Mouse (Mus musculus): ENCODE results near the gene Slc25a51. TPM values are rescaled to one million over a fixed set of nuclear protein-coding genes. Genes with fewer than 3 reads are reported as not detected.

The Slc25a51 gene
- polyA plus RNA-seq, 1 experiment from 2014 or later = 71.6 TPM

DNA sequence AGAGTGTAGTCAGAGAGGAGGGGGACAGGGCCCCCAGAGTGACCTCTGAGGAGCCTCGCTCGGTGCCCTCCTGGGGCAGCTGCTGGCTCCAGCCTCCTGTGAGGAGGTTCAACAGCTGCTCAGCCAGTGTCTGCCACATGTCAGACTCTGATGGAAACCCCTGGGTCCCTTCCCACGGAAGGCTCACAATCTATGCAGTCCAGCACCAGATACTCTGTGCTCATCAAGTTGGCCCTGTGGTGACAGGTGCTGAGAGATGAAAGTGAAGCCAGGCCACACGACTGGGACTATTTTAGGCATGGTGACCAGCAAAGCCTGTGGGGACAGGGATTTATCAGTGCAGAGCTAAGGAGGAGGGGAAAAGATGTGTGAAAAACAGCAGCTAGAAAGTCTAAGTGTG lies 36.2 kb upstream of the Slc25a51 start:
- H3K36me3 ChIP-seq (ENCODE audit: control insufficient read depth, insufficient read depth, low read length) = peaks cover 11% of the 10 kb centered on the region
- no peaks in the 10 kb centered on the region for H3K4me1 ChIP-seq (ENCODE audit: control insufficient read depth, insufficient read depth, low read length)
- no peaks in the 10 kb centered on the region for H3K9me3 ChIP-seq (ENCODE audit: control insufficient read depth, low read length)
- no peaks in the 10 kb centered on the region for H3K27me3 ChIP-seq (ENCODE audit: control insufficient read depth, insufficient read depth, low read length)
- no peak overlapping the region for H3K4me2 ChIP-seq (replicated peaks; ENCODE audit: low read depth, low read length)
- H3K4me3 ChIP-seq (ENCODE audit: low read length) = no peak overlapping the region
- 46% methylated on average over 4 of the region's 4 CpGs for WGBS
- H3K27ac ChIP-seq (ENCODE audit: low read depth, low read length) = no peak overlapping the region
- H3K9ac ChIP-seq (ENCODE audit: low read depth, low read length) = no peak overlapping the region
- no peak for ATAC-seq (ENCODE audit: low FRiP score, low TSS enrichment)

DNA sequence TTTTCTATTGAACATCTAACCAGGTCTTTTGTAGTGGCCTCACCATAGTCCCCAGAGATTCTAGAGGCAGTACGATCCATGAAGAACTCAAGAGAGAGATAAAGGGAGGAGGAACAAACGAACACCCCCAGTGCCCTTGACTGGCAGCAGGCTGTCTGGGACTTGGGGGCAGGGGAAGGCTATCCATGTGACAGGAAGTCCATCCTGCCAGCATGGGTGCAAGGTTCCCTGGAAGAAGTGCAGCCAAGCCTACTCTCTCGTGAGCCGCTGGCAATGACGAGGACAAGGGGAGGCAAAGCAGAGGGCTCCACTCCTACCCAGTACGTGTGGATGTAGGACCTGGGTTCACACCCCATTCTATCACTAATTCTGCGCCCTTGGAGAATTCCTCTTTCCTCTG lies 35.1 kb upstream of the Slc25a51 start:
- Histone ChIP-seq H3K4me1 (ENCODE audit: control insufficient read depth, insufficient read depth, low read length) (0 out of 2 replicates have a peak, but pooled peaks cover 6% of the 10 kb centered on the region), H3K27ac (ENCODE audit: low read depth, low read length) (no peak overlapping the region), H3K9ac (ENCODE audit: low read depth, low read length) (no peak overlapping the region), H3K27me3 (ENCODE audit: control insufficient read depth, insufficient read depth, low read length) (no peaks in the 10 kb centered on the region), H3K36me3 (ENCODE audit: control insufficient read depth, insufficient read depth, low read length) (peaks cover 11% of the 10 kb centered on the region), H3K9me3 (ENCODE audit: control insufficient read depth, low read length) (no peaks in the 10 kb centered on the region), H3K4me2 (replicated peaks; ENCODE audit: low read depth, low read length) (no peak overlapping the region), H3K4me3 (ENCODE audit: low read length) (no peak overlapping the region)
- ATAC-seq (ENCODE audit: low FRiP score, low TSS enrichment) = no peak
- 86% methylated on average over 7 of the region's 7 CpGs for WGBS

DNA sequence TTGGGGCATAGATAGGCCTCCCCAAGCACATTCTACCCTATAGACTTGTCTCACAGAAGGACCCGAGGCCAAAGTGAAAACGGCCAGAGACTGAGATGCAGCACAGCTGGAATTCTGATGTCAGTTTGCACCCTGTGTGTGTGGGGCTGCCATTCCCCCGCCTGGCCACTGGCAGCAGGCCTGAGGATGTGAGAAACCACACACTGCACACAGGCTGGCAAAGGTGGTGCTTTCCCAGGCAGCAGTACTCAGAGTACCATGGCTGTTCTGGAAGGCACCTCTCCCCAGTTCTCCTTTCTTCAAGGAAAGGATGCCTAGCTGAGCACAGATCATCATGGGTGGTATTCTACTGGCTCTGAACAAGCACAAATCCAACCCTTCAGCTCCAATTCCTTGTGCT lies 33.7 kb upstream of the Slc25a51 start:
- WGBS = 62% methylated on average over 3 of the region's 3 CpGs
- no peaks in the 10 kb centered on the region for H3K9me3 ChIP-seq (ENCODE audit: control insufficient read depth, low read length)
- no peaks in the 10 kb centered on the region for H3K27me3 ChIP-seq (ENCODE audit: control insufficient read depth, insufficient read depth, low read length)
- peaks cover 6% of the 10 kb centered on the region for H3K4me1 ChIP-seq (ENCODE audit: control insufficient read depth, insufficient read depth, low read length)
- H3K36me3 ChIP-seq (ENCODE audit: control insufficient read depth, insufficient read depth, low read length) = peaks cover 11% of the 10 kb centered on the region
- H3K9ac ChIP-seq (ENCODE audit: low read depth, low read length) = no peak overlapping the region
- no peak overlapping the region for H3K4me3 ChIP-seq (ENCODE audit: low read length)
- ATAC-seq (ENCODE audit: low FRiP score, low TSS enrichment) = no peak
- no peak overlapping the region for H3K27ac ChIP-seq (ENCODE audit: low read depth, low read length)
- H3K4me2 ChIP-seq (replicated peaks; ENCODE audit: low read depth, low read length) = no peak overlapping the region

DNA sequence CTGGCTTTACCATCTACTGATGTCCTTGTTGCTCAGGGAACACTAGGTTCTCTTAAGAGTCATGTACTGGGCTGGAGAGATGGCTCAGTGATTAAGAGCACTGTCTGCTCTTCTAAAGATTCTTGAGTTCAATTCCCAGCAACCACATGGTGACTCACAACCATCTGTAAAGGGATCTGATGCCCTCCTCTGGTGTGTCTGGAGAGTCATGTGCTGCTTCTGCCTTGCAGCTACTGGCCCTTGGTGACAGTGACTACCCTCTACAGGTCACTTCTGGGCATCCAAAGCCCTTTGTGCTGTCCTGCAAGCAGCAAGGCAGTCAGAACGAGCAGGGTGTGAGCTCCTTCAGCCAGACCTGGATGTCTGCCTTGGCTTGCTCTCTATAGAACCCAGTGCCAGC lies 33.2 kb upstream of the Slc25a51 start:
- H3K4me2 ChIP-seq (replicated peaks; ENCODE audit: low read depth, low read length) = no peak overlapping the region
- no peak for ATAC-seq (ENCODE audit: low FRiP score, low TSS enrichment)
- H3K27ac ChIP-seq (ENCODE audit: low read depth, low read length) = no peak overlapping the region
- no peaks in the 10 kb centered on the region for H3K9me3 ChIP-seq (ENCODE audit: control insufficient read depth, low read length)
- peaks cover 11% of the 10 kb centered on the region for H3K4me1 ChIP-seq (ENCODE audit: control insufficient read depth, insufficient read depth, low read length)
- H3K36me3 ChIP-seq (ENCODE audit: control insufficient read depth, insufficient read depth, low read length) = peaks cover 11% of the 10 kb centered on the region
- H3K4me3 ChIP-seq (ENCODE audit: low read length) = no peak overlapping the region
- 84% methylated on average over 1 of the region's 1 CpGs for WGBS
- H3K27me3 ChIP-seq (ENCODE audit: control insufficient read depth, insufficient read depth, low read length) = no peaks in the 10 kb centered on the region
- no peak overlapping the region for H3K9ac ChIP-seq (ENCODE audit: low read depth, low read length)

DNA sequence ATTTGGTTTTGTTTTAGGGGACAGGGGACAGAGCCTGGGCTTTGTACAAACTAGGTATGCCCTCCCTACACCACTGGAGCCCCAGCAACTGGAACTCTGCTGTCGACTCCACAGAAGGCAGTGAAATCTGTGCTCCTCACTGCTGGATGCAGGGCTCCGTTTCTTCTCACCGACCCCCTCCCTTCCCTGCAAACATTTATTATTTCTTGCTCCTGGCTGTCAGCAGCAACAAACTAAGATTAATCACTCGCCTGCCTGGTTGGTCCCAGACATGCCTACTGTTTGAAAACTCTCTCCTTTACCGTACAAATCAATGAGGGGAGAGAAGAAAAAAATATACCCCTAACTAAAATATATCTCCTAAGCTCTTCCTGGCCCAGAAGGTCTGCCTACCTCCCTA lies 30.7 kb upstream of the Slc25a51 start:
- Histone ChIP-seq H3K27ac (ENCODE audit: low read depth, low read length) (no peak overlapping the region), H3K27me3 (ENCODE audit: control insufficient read depth, insufficient read depth, low read length) (no peaks in the 10 kb centered on the region), H3K9me3 (ENCODE audit: control insufficient read depth, low read length) (no peaks in the 10 kb centered on the region), H3K9ac (ENCODE audit: low read depth, low read length) (no peak overlapping the region), H3K4me1 (ENCODE audit: control insufficient read depth, insufficient read depth, low read length) (peaks cover 31% of the 10 kb centered on the region), H3K4me3 (ENCODE audit: low read length) (no peak overlapping the region), H3K36me3 (ENCODE audit: control insufficient read depth, insufficient read depth, low read length) (peaks cover 5% of the 10 kb centered on the region; the same call in 1 of the 2 replicates), H3K4me2 (replicated peaks; ENCODE audit: low read depth, low read length) (no peak overlapping the region)
- ATAC-seq (ENCODE audit: low FRiP score, low TSS enrichment) = no peak
- WGBS = 11% methylated on average over 5 of the region's 5 CpGs

DNA sequence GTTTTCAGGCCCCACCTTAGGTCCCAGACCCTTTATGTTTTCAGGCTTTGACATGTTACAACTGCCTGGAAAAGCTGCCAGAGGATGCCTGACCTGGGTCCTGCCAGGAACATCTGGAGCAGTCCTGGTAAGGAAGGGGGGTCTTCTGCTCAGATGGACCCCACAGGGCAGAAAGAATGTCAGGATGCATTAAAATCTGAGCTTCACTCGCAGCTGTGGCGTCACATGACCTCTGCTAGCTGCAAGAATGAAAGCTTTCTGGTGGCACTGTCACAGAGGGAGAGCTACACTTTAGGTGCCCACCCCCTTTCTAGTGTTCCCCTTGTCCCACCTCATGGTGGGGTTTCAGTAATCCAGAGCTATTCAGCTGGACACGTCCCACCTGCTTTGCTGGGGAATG lies 28.4 kb upstream of the Slc25a51 start:
- ATAC-seq (ENCODE audit: low FRiP score, low TSS enrichment) = 0 out of 2 replicates have a peak, but pooled peaks have one; percentile 26
- Histone ChIP-seq H3K9me3 (ENCODE audit: control insufficient read depth, low read length) (no peaks in the 10 kb centered on the region), H3K36me3 (ENCODE audit: control insufficient read depth, insufficient read depth, low read length) (no peaks in the 10 kb centered on the region), H3K4me1 (ENCODE audit: control insufficient read depth, insufficient read depth, low read length) (peaks cover 31% of the 10 kb centered on the region), H3K27ac (ENCODE audit: low read depth, low read length) (no peak overlapping the region), H3K4me2 (replicated peaks; ENCODE audit: low read depth, low read length) (no peak overlapping the region), H3K4me3 (ENCODE audit: low read length) (no peak overlapping the region), H3K9ac (ENCODE audit: low read depth, low read length) (no peak overlapping the region; the same call in 1 of the 2 replicates), H3K27me3 (ENCODE audit: control insufficient read depth, insufficient read depth, low read length) (no peaks in the 10 kb centered on the region)
- 34% methylated on average over 3 of the region's 3 CpGs for WGBS

DNA sequence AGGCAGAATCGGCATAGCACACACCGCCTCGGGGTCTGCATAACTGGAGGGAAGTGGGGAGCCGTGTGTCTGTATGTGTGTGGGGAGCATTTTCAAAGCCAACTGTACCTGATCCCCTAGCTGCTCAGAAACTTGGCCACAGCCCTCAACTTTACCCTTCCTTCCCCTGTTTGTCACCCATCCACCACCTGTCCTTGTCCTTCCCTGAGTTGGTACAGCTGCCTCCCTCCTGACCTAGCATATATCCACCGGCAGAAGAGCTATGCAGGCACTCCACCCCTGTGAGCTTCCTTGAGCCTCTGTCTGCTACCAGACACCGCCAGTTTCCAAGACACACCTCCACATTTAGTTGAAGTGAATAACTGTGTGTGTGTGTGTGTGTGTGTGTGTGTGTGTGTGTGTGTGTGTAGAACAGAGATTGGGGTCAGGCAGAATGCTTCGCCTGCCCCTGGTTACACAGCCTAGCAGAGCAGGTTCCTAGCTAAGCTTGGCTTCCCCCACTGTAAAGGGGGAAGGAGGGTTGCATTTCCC lies 27.9 kb upstream of the Slc25a51 start:
- Histone ChIP-seq H3K9ac (ENCODE audit: low read depth, low read length) (no peak overlapping the region), H3K4me3 (ENCODE audit: low read length) (no peak overlapping the region), H3K4me1 (ENCODE audit: control insufficient read depth, insufficient read depth, low read length) (peaks cover 31% of the 10 kb centered on the region), H3K27ac (ENCODE audit: low read depth, low read length) (peak overlapping the region; percentile 49; the same call in 1 of the 2 replicates), H3K36me3 (ENCODE audit: control insufficient read depth, insufficient read depth, low read length) (no peaks in the 10 kb centered on the region), H3K4me2 (replicated peaks; ENCODE audit: low read depth, low read length) (no peak overlapping the region; the same call in 1 of the 2 replicates), H3K9me3 (ENCODE audit: control insufficient read depth, low read length) (no peaks in the 10 kb centered on the region), H3K27me3 (ENCODE audit: control insufficient read depth, insufficient read depth, low read length) (no peaks in the 10 kb centered on the region)
- 46% methylated on average over 7 of the region's 7 CpGs for WGBS
- ATAC-seq (ENCODE audit: low FRiP score, low TSS enrichment) = peak; percentile 48

DNA sequence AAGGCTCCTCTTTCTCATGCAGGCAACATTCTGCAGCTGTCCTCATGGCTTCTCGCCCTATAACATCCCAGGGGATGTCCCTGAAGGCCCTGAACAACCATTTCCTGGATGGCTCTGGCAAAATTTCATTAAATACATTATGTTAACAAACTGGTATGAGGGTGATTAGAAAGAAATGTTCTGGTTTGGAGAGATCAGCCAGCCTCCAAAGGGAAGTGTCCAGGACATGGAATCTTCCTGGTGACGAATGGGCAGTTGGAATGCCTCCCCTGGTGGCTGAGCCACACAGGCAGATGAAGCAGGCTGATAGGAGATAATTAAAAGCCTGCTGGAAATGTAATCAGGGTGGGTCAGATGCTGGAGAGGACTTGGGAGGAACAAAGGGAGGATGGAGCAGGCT lies 27.3 kb upstream of the Slc25a51 start:
- no peak overlapping the region; the same call in 1 of the 2 replicates for H3K4me2 ChIP-seq (replicated peaks; ENCODE audit: low read depth, low read length)

DNA sequence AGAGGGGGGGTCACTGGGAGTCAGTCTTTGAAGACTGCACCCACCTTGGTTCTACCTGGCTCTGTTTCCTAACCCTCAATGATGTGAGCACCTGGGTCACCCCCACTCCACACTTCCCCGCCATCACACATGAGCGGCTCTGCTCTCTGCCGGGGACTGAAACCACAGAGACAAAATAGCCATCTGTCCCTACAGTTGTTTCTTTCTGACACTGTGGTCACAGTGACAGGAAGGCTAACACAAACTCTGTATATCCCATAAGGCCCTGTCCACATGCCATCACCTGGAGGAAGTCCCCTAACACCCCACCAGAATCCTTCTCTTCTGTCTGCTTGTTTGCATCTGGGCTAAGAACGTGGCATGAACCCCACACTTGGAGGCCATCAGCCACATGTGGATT lies 26.1 kb upstream of the Slc25a51 start:
- H3K4me1 ChIP-seq (ENCODE audit: control insufficient read depth, insufficient read depth, low read length) = peaks cover 31% of the 10 kb centered on the region
- no peaks in the 10 kb centered on the region for H3K27me3 ChIP-seq (ENCODE audit: control insufficient read depth, insufficient read depth, low read length)
- no peak overlapping the region for H3K27ac ChIP-seq (ENCODE audit: low read depth, low read length)
- no peak overlapping the region for H3K4me3 ChIP-seq (ENCODE audit: low read length)
- H3K9me3 ChIP-seq (ENCODE audit: control insufficient read depth, low read length) = no peaks in the 10 kb centered on the region
- H3K36me3 ChIP-seq (ENCODE audit: control insufficient read depth, insufficient read depth, low read length) = no peaks in the 10 kb centered on the region
- H3K9ac ChIP-seq (ENCODE audit: low read depth, low read length) = no peak overlapping the region
- ATAC-seq (ENCODE audit: low FRiP score, low TSS enrichment) = no peak
- H3K4me2 ChIP-seq (replicated peaks; ENCODE audit: low read depth, low read length) = no peak overlapping the region
- 64% methylated on average over 4 of the region's 4 CpGs for WGBS

More for the DNA sequence above, 27.3 kb upstream of the Slc25a51 start:
- H3K4me3 ChIP-seq (ENCODE audit: low read length) = no peak overlapping the region
- H3K4me1 ChIP-seq (ENCODE audit: control insufficient read depth, insufficient read depth, low read length) = peaks cover 31% of the 10 kb centered on the region
- peak; percentile 41; the same call in 1 of the 2 replicates for ATAC-seq (ENCODE audit: low FRiP score, low TSS enrichment)
- no peaks in the 10 kb centered on the region for H3K27me3 ChIP-seq (ENCODE audit: control insufficient read depth, insufficient read depth, low read length)
- whole genome bisulfite sequencing = 53% methylated on average over 2 of the region's 2 CpGs
- no peak overlapping the region for H3K9ac ChIP-seq (ENCODE audit: low read depth, low read length)
- no peaks in the 10 kb centered on the region for H3K36me3 ChIP-seq (ENCODE audit: control insufficient read depth, insufficient read depth, low read length)
- H3K9me3 ChIP-seq (ENCODE audit: control insufficient read depth, low read length) = no peaks in the 10 kb centered on the region
- peak overlapping the region; percentile 49; the same call in 1 of the 2 replicates for H3K27ac ChIP-seq (ENCODE audit: low read depth, low read length)

Measured in kidney, embryonic 14.5 days (tissue).